Mouse (Mus musculus) lung, postnatal 14 days (tissue): ENCODE data around the gene Hist1h2bg.
"Not testable (repeated sequence)": the region's sequence is repeated elsewhere in the genome, so short reads cannot be mapped to it uniquely, and the experiment has no call there.

Experiments
- DNase-seq: peaks from one replicate; pipeline ENCODE4 v3.0.0; 2021

Hist1h2bg gene

DNA sequence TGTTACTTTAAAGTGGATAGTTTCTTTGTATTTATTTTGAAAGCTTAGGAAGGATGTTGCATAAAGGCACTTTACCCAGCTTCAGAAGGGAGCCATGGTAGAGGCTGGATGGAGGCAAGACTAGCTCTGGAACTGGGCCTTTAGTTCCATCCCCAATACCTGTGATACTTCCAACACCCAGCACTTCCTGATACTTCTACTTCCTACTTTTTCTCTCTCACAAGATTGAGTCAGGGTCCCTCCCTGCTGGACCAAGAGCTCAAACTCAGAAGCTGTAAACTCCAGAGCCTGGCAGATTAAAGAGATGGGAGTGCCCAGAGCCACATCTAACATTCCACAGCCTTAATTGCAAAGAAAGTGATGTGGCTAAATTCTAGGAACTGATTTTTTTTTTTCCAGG is 13.1 kb downstream of the Hist1h2bg start:
- DNase-seq, result no peak

DNA sequence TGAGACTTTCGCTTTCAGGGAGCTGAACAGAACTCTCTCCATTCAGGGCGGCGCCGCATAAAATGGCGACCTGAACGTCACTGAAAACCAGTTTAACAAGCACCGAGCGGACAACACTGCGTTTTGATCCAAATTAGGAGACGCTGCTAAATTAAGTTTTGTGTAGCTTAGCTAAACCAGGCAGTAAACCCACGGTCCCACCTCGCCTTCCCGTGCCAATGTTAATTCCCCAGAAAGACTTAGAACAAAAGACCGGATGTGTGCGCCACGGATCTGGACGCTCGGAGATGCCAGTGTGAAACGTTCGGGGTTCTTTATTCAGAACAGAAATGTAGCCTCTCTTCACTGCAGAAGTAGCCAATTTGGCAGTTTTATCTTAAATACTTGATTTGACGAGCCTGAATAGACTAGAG is 13.8 kb downstream of the Hist1h2bg start:
- DNase-seq, result peak; percentile 76

DNA sequence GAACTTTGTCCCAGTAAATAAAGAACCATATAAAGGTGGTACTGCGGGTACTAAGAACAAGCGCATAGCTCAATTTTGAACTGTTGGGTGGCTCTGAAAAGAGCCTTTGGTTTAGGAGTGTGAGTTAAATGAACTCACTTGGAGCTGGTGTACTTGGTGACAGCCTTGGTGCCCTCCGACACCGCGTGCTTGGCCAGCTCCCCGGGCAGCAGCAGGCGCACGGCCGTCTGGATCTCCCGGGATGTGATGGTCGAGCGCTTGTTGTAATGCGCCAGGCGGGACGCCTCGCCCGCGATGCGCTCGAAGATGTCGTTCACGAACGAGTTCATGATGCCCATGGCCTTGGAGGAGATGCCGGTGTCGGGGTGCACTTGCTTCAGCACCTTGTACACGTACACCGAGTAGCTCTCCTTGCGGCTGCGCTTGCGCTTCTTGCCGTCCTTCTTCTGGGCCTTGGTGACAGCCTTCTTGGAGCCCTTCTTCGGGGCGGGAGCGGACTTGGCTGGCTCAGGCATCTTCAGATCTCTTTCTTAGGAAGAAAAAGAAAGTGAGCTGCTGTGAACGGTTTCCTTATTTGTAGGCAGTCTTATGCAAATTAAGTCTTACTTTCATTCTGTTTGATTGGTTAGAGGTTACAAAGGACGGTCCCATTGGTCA is 14.4 kb downstream of the Hist1h2bg start:
- peak; percentile 62 for DNase-seq

DNA sequence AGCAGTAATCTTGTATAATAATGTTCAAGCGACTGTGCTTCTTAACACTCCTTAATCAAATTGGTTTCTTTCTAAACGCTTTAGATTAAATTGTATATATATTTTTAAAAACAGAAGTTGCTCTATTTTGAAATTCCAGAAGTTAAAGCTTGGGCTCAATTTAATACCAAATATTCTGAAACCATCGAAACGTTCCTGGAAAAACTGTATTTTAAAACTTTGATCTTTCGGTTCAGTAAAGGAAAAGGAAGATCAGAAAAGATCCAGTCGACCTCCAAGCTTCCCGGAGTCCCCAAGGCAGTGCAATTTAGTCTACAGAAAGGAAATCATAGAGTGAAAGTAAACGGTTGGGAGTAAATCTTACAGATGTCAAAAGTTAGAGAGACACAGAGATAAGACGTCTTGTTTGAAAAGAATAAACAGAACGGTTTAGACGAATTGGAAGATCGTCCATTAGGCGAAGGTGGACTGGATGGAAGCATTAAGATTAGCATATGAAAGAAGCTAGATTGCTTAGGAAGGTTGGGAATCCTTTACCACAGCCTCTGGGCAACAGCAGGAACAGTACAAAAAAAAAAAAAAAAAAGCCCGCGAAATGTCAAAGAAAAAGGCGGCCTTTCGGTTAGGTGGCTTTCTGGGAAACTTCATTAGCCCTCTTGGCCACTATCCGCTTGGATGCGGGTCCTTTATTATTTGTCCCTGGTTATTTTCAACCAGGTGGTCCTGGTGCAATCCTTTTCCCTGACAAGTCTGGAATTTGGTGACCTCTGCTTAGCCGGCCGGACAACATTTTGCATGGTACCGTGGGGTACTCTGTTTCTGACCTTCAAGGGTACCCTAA is 15.1 kb downstream of the Hist1h2bg start:
- no peak for DNase-seq

DNA sequence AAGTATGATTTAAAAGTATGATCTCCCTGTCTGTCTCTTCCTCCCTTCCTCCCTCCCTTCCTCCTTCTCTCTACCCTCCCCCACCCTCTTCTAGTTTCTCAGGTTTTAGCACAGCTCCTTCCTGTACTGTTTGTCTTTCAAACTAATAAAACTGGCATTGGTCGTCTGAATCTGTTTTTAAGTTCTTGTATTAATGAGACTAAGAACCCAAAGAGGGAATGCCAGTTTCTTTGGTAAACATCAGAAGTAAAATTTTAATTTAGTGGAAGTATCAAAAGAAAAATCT is 15.7 kb downstream of the Hist1h2bg start:
- DNase-seq, result no peak

DNA sequence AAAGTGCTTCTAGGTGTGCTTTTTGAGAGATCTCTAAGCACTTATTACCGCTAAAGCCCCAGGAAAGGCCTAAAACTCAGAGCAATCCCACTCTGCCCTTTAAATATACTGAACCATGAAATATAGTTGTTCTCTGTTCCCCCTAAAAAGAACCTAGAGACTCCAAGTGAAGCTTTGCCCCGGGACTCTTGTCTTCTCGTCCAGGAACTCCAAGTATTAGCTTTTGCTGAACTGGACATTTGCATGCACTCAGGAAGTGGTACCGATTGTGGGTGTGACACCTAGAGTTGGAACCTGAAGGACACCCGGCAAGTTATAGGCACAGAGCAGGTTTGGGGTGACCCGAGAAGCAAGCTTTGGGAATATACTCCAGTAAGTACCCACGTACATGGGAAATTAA is 20.0 kb downstream of the Hist1h2bg start:
- no peak for DNase-seq

DNA sequence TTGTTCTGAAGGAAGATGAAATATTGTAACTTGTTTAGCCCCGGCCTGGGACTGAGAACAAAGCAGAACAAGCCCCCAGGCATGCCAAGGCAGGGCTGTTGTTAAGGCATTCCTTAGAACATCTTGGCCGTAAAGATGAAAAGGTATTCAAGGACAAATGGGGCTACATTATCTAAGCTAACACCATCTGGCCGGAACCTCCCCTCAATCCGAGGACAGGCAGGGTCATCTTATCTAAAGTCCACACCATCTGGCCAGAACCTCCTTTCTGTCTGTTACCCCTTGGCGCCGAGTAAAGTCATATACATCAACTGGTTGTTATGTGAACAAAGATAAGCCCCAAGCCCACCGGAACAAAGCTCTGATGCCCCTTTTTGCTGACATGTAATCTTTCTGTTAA is 20.7 kb downstream of the Hist1h2bg start:
- DNase-seq, result not testable (repeated sequence)

DNA sequence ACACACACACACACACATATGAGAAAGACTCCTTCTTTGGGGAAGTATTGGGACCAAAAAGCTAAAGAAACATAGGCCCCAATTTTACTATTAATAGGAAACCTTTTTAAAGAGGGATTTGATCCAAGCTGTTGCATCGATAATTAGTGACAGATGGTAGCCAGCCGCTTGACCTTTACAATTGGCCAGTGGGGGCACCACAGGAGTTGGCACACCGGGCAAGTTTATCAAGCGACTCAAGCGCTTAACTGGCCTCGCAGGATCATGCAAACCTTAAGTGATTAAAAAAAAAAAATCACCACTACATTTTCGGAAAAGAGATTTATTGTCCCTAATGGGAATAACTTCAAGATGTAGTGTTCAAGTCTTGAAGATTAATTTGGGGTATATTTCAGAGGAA is 21.4 kb downstream of the Hist1h2bg start:
- DNase-seq, result no peak

DNA sequence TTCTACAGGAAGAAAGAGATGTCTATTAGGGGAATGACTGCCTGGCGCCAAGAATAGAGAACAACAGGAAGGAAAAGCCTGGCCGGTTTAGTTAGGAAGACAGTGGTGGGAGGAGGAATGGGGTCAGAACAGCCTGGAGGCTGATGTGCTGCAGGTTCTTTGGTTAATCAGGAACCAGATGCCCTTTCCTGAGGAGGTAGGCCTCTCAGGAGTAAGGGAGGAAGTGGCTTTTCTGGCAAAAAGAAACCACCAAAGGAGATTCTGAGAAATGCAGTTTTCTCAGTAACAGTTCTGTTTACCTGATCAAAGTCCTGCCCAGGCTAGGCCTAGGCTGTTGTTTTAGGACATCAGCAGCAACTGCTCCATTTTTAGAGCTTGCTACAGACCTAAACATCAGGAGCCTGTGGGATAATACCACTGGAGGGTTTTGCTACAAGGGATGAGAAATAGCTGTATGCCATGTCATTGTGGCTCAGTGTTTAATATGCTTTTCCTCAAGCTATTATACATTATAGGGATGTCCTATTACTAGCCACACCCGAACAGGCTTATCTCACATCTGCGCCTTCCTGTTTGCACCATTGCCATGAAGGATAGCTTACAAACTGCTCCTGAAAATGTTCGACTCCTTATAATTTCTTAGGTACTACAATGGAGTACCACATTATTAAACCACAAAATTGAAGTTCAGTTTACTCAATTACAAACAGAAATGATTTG is 22.0 kb downstream of the Hist1h2bg start:
- no peak for DNase-seq

DNA sequence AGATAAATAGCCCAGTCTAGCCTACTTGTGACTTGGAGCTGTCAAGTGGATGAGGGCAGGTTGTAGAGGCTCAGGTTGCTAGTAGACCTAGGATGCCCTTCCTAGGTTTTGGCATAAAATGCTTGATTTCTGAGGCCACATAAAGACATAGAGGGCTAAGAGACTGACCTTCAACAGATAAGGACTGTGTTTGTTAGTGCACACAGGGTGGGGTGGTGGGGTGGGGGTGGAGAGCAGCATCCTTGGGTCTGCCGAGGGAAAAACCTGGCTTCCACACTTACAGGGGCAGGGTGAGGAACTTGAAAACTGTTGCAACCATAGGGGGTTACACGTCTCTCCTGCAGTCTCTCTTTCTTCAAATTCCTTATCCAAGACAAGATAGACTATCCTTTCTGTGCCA is 24.0 kb downstream of the Hist1h2bg start:
- no peak for DNase-seq

DNA sequence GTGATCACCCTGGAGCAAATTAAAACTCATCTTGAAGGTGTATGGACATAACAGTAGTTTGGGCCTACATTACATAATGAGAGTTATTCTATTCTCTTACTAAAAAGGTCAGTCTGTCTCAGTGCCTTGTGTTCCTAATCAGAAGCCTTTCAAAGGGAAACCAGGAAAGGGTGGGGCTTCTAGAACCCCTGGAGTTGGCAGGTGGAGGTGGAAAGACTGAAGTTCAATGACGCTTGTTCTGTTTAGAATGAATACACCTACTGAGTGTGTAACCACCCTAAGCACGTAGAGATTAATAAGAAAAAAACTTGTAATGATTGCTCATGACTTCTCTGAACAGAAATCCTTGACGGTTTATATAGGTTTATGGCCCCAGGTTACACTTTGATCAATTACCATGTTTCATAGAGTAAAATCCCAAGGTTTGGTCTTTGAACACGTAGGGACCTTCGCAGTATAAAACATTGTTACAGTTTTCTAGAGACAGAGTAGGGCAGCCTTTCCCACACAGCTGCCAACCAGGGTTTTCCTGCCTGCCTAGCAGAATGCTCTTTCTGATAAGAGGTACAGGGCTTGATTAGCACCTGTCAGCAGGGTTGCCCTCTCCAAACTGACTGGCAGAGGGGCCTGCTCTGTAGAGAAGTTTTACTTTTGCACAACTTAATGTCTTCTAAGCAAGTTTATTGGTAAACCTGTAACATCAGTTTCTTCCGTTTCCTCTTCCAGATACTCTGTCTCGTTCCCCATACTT is 24.6 kb downstream of the Hist1h2bg start:
- no peak for DNase-seq

DNA sequence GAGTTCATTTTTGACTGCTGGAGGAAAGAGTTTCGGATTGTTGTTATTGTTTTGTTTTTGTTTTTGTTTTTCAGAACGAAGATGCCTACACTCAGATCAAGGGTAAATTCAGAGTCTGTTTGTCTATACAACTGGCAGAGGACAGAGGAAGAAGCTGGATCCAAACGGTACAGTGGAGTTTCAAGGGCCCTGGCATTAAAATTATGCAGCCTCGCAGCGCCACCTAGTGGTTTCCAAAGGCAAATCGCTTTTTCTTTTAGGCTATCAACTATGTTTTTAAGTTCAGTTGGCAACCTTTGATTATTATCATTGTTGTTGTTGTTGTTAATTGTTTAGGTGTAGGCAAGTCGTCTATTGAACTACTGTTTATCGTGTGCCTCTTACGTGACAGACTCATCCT is 26.8 kb downstream of the Hist1h2bg start:
- DNase-seq, result peak; percentile 89

DNA sequence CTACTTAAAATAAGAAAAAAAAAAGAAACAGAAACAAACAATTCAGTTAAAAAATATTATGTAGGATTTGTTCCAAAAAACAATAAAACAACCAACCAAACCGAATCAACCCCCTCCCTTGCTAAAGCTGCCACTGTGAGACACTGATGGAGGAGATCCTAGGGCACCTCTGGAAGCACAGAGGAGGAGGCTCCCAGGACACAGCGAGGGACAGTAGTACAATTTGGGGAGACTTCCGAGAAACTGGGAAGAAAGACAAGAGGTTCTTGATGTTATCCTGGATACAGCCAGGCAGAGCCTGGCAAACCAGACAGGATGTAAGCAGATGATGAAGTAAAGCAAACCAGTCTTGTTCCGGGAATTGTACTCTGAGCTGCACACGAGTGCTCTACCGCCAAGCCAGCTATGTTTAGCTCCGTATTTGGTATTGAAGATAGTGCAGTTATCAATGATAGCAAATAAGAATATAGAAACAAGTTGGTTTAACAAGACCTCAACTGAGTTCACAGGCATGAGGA is 32.0 kb downstream of the Hist1h2bg start:
- DNase-seq, result no peak

DNA sequence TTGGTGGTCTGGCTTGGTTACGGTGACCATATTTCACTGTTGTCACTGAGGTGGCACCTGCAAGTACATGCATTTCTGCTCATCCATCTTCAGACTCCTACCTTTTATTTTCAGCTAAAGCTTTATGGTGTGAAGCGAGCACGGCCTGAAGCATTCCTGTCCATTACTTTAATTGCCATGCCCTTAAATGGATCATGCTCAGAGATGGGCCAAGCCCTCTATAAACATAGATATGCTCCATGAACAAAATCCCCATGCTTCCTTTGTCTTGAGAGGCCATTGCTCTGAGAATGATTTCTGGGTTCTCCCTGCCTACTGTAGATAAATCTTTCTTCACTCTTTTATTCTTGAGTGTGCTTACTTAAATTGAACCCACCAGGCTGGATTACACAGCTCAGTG is 33.3 kb downstream of the Hist1h2bg start:
- DNase-seq, result no peak

DNA sequence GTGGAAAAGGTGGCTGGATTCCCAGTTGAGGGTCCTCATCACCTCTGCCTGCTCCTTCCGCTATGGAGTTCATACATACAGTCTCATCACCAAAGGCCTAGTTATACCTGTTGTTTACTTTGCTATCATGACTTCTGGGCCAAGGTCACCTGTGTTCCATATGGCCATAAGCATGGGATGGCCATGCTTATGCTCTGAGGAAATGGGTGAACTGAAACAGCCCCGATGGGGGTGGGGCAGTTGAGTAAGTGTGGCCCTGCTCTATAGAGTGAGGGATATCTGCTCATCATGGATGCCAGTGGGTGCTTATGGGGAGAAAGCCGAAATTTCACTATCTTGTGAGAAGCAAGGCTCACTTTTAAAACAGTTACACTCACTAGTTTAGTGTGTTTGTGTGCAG is 33.9 kb downstream of the Hist1h2bg start:
- DNase-seq, result no peak

DNA sequence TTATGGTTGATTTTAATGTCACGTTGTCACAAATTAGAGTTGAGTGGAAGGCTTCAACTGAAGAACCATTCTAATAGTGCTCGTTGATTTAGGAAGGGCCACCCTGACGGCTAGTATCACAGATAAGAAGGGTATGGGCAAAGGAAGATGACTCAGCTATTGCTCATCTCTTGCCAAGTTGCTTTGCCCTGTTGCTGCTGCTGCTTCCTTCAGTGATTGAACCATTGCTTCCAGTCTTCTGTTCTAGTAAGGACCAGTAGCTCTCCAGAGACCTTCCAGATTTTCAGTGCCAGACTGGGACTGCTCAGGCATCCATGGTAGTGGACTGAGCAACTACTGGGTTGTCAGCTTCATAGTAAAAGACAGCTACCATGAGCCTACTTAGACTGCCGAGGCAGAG is 38.0 kb downstream of the Hist1h2bg start:
- no peak for DNase-seq

DNA sequence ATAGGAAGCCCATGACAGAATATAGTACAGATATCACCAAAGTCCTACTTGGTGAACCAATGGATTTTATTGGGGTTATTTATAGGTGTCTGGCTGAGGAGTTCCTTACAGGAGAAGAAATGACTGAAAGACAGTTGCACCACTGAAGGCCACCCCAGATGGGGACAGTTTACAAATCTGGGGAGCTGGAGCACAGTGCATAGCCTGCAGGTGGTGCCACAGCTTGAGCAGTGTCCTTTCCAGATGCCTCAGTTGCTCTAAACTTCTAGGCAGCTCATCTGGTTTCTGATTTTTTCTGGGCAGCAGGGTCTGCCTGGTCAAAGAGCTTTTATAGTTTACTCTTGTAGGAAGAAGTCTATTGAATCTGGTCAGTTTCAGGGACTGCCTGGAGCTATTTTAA is 38.6 kb downstream of the Hist1h2bg start:
- DNase-seq, result no peak

DNA sequence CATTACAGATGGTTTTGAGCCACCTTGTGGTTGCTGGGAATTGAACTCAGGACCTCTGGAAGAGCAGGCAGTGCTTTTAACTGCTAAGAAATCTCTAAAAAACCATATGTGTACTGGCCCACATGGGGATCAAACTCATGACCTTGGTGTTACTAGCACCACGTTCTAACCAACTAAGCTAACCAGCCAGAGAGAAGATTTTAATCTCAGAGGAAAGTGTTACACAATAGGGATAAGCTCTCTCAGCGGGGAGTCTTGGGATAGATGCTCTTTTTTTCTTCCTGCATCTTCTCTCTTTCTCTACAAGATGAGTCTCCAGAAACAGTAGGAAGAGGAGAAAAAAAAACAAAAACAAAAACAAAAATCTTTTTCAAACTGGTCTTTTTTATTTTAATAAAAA is 39.2 kb downstream of the Hist1h2bg start:
- DNase-seq, result no peak

DNA sequence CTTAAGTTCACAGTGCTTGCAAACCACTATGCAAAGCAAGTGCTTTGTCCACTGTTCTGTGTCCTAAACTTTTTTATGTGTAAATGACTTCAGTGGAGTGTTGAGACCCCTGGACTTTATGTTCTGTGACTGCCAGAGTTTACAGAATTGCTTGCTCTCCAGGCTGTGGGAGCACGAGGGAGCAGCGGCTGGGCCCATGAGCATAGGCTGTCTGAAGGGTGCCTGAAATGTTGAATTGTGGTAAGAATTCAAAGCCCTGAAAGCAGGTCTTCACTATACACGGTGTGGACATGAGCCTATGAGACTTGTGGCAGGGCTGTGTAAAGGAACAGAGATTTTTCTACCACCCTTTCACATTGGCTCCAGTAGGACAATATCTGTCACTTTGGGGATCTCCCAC is 40.4 kb downstream of the Hist1h2bg start:
- no peak for DNase-seq

DNA sequence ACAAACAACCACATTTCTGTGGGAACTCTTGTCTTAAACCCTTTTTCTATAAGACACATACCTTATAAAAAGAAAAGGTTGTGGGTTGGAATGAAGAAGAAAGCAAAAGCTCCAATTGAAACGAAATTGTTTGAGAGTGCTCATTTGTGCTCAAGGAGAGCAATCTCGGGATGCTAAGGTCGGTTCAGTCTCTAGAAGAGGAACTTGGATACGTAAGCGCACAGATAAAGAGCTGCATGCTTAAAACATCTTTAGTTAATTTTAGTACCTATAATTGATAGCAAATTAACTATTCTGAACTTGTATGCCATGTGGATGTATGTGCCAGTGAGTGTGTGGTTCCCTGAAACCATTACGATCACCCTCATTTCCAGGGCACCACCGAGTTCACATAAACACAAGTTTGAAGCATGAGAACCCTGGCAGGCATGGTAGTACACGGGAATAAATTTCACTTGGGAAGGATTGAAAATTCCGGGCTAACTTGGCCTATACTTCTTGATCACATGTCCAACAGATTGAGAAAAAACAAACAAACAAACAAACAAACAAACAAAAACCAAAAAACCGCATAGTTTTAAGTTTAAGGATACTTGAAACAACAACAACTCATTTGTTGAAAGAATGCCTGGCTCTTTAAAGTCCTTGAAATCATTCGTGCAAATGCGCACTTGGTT is 49.0 kb downstream of the Hist1h2bg start:
- no peak for DNase-seq

DNA sequence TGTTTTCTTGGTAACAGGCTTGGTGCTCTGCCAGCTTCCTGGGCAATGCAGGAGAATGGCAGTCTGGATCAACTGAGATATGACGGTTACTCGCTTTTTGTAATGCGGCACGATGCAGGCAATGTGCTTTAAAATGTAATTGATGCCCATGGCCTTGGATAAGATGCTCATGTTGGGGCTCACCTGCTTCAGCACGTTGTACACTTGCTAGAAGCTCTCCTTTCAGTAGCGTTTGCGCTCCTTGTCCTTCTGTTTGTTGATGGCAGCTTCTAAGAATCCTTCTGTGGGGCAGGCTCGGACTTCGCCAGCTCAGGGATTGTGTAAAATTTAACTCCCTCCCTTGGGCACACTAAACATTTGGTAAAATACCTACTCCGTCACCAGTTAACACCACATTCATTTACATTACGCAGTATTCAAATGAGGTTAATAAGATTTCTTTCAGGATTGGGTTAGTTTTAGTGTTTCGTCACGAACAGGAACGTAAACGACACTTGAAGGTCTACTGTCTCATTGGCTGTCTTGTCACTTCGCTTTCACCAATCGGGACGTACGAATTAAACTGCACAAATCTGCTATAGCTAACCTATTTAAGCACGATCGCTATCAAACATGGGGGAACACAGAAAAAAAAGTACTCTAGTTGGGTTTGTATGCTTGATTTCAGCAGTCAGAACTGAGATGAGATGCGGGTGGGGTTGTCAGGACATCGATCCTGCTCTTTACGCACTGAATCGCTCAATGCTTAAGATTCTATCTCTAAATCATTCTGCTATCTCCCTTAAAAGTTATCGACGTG is 49.7 kb downstream of the Hist1h2bg start, which contains the start of gene Hist1h2be:
TSS of gene Hist1h2be (minus strand) at position 392 of the 799 bp plus-strand sequence.
- DNase-seq, result peak; percentile 69
